Mouse (Mus musculus): ENCODE measurements around the gene Chrdl2. TPM values are rescaled to one million over a fixed set of nuclear protein-coding genes. Genes with fewer than 3 reads are reported as not detected.

Chrdl2 gene
- polyA plus RNA-seq, 1 experiment from 2014 or later = 0.11 TPM

DNA sequence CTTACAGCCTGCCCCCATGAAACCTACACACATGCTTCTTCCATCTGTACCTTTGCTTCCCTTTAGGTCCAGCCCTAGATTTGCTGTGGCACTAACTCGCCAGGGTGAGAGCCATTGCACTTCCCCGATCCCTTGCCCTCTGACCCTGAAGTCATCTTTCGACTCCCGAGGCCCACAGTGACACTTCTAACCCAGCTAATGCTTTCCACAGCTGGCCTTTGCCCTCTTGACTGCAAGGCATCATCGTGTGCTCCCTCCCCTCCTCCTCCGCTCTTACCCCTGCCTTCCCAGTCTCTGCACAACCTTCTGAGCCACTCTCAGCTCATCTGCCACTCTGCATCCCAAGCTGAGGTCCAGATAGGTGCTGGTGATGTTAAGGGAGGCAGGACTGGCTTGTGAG, 6.5 kb downstream of the Chrdl2 start:
- H3K4me3 ChIP-seq = no peak overlapping the region
- H3K4me2 ChIP-seq = no peak overlapping the region
- H3K4me1 ChIP-seq (replicated peaks) = peaks cover 3% of the 10 kb centered on the region; the same call in 1 of the 2 replicates
- ATAC-seq (ENCODE audit: insufficient number of reproducible peaks, low FRiP score) = no peak
- WGBS = 47% methylated on average over 6 of the region's 6 CpGs
- no peaks in the 10 kb centered on the region for H3K9me3 ChIP-seq (replicated peaks)
- H3K9ac ChIP-seq = no peak overlapping the region
- H3K27me3 ChIP-seq (replicated peaks) = peaks cover 30% of the 10 kb centered on the region
- H3K36me3 ChIP-seq = no peaks in the 10 kb centered on the region
- H3K27ac ChIP-seq (ENCODE audit: poor library complexity, severe bottlenecking) = no peak overlapping the region

DNA sequence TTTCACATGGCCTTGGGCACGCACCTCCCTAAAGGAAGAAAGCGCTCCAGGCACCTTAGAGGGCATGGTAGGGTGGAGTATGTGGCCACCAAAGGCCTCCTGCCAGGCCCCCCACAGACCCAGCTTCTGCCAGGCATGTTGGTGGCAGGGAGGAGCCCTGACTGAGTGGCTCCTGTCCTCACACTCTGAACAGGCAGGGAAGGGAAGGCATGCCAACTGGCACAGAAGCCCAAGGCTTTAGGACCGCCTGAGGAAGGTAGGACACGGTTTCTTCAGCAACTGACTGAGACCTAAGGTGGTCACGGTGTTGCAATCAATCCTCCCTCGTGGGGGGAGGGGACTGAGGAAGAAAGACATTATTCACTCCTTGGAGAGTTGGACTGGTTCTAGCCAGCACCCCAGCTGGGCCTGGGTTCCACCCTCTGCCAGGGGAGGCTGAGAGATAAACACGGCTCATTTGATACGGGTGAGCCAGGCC, 8.2 kb downstream of the Chrdl2 start:
- Histone ChIP-seq H3K4me3 (no peak overlapping the region), H3K9me3 (replicated peaks) (no peaks in the 10 kb centered on the region), H3K4me1 (replicated peaks) (peaks cover 3% of the 10 kb centered on the region; the same call in 1 of the 2 replicates), H3K36me3 (no peaks in the 10 kb centered on the region), H3K27me3 (replicated peaks) (peaks cover 13% of the 10 kb centered on the region), H3K27ac (ENCODE audit: poor library complexity, severe bottlenecking) (no peak overlapping the region), H3K4me2 (no peak overlapping the region), H3K9ac (no peak overlapping the region)
- no peak; the same call in 1 of the 2 replicates for ATAC-seq (ENCODE audit: insufficient number of reproducible peaks, low FRiP score)
- WGBS = 67% methylated on average over 8 of the region's 8 CpGs

DNA sequence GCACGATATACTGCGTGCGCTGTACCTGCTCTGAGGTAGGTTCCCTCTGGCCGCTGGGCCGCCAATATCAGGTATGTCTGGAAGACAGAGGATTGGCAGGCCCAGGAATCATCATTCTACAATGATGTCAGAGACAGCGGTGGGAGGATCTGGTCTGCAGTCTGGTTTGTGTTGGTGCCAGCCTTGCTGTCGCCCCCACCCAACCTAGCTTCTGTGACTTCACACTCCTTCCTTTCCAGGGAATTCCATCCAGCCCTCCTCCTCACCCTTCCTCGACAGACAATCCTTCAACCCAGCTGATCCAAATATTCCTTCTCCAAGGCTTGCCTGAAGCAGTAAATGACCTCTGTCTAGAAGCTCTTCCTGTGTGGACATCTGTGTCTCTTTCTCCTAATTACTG, 11.1 kb downstream of the Chrdl2 start:
- no peak overlapping the region for H3K27ac ChIP-seq (ENCODE audit: poor library complexity, severe bottlenecking)
- H3K9ac ChIP-seq = no peak overlapping the region
- H3K27me3 ChIP-seq (replicated peaks) = 0 out of 2 replicates have a peak, but pooled peaks cover 6% of the 10 kb centered on the region
- no peaks in the 10 kb centered on the region for H3K9me3 ChIP-seq (replicated peaks)
- ATAC-seq (ENCODE audit: insufficient number of reproducible peaks, low FRiP score) = no peak
- 79% methylated on average over 8 of the region's 8 CpGs for WGBS
- no peak overlapping the region for H3K4me3 ChIP-seq
- H3K4me2 ChIP-seq = no peak overlapping the region
- H3K36me3 ChIP-seq = no peaks in the 10 kb centered on the region
- H3K4me1 ChIP-seq (replicated peaks) = peaks cover 3% of the 10 kb centered on the region; the same call in 1 of the 2 replicates

DNA sequence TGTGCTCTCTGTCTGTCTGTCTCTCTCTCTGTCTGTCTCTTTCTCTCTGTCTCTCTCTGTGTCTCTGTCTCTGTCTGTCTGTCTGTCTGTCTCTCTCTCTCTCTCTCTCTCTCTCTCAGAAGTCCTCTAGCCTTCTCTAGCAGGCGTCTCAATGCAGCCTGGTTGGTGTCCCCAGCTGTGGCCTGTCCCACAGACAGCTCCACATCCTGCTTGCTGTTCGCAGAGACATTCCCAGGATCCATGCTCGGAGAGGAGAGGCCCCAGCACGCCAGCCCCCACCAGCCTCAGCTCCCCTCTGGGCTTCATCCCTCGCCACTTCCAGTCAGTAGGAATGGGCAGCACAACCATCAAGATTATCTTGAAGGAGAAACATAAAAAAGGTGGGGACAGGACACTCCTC, 21.4 kb downstream of the Chrdl2 start:
- Histone ChIP-seq H3K4me1 (replicated peaks) (no peaks in the 10 kb centered on the region), H3K4me2 (no peak overlapping the region), H3K4me3 (no peak overlapping the region), H3K9me3 (replicated peaks) (no peaks in the 10 kb centered on the region; the same call in 1 of the 2 replicates), H3K36me3 (no peaks in the 10 kb centered on the region), H3K27me3 (replicated peaks) (peaks cover 3% of the 10 kb centered on the region; the same call in 1 of the 2 replicates), H3K9ac (no peak overlapping the region), H3K27ac (ENCODE audit: poor library complexity, severe bottlenecking) (no peak overlapping the region)
- 46% methylated on average over 5 of the region's 5 CpGs for WGBS
- no peak for ATAC-seq (ENCODE audit: insufficient number of reproducible peaks, low FRiP score)

DNA sequence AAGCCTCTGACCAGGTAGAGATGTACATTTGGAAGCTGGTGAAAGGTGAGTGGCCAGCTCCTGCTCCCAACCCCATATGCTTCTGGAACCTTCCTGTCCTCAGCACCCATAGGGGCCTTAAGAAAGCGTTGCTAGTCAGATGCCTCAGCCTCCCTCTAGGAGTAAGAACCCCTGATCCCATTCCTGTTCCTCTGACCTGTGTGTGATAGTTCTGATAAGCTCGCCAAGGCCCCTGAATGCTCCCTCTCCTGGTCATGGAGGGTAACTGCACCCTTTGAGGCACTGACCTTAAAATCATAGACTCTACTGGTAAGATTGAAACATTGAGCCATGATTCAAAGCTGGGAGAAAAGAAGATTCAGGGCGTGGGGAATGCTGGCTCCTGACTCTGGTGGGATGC, 23.3 kb downstream of the Chrdl2 start:
- ATAC-seq (ENCODE audit: insufficient number of reproducible peaks, low FRiP score) = no peak
- Histone ChIP-seq H3K27me3 (replicated peaks) (peaks cover 3% of the 10 kb centered on the region; the same call in 1 of the 2 replicates), H3K36me3 (no peaks in the 10 kb centered on the region), H3K9me3 (replicated peaks) (no peaks in the 10 kb centered on the region), H3K4me1 (replicated peaks) (no peaks in the 10 kb centered on the region), H3K4me2 (no peak overlapping the region), H3K27ac (ENCODE audit: poor library complexity, severe bottlenecking) (no peak overlapping the region), H3K9ac (no peak overlapping the region), H3K4me3 (no peak overlapping the region)
- WGBS = 35% methylated on average over 3 of the region's 3 CpGs

DNA sequence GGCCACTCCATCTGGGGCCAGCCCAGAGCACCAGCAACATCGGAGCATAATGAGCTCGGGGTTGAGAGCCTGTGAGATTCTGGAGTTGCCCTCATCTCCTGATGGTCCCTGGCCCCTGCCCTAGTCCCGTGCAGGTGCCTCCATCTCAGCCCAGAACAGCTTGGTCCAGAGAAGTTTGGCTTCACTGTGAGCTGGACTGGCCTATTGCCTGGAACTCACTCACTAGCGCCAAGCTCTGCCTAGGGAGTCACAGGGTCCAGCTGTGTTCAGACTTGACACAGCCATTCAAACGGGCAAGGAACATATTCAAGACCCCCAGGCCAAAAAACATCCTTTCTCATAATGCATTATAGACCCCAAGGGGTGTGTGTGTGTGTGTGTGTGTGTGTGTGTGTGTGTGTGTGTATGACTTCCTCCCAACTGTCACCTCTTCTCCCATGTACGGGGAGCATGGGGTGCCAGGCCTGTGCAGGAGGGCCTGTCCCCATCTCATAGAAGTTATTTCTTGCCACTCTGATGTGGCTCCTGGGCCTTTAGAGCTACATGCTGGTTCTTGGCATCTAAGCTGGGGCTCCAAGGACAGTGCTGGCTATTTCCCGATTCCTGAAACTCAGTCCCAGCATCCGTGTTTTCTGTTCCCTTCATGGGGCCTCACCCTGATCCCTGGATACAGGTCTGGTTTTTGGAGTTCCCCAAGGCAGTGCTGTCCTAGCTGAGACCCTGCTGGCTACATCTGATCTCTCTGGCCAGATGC, 25.2 kb downstream of the Chrdl2 start:
- Histone ChIP-seq H3K36me3 (no peaks in the 10 kb centered on the region), H3K4me3 (no peak overlapping the region), H3K4me1 (replicated peaks) (peaks cover 5% of the 10 kb centered on the region), H3K9me3 (replicated peaks) (no peaks in the 10 kb centered on the region), H3K9ac (no peak overlapping the region), H3K4me2 (no peak overlapping the region), H3K27ac (ENCODE audit: poor library complexity, severe bottlenecking) (no peak overlapping the region), H3K27me3 (replicated peaks) (peaks cover 3% of the 10 kb centered on the region; the same call in 1 of the 2 replicates)
- 81% methylated on average over 8 of the region's 8 CpGs for WGBS
- no peak for ATAC-seq (ENCODE audit: insufficient number of reproducible peaks, low FRiP score)

DNA sequence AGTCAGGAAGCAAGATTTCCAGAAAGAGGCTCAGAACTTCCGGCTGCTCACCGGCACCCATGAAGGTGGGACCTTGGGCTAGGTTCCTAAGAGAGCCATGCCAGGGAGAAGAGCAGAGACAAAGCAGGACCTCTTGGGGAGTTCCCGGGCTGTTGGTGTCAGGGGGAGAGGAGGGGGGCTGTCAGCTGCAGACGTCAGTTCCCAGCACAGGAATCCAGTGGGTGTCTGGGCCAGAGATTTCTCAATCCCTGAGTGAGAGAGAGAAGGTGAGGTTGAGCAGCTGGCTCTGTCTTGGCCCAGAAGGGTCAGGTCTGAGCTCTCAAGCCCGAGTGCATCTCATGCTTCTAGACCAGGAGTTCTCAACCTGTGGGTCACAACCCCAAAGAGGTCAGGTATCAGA, 27.7 kb downstream of the Chrdl2 start:
- H3K27me3 ChIP-seq (replicated peaks) = no peaks in the 10 kb centered on the region; the same call in 1 of the 2 replicates
- no peak overlapping the region for H3K4me3 ChIP-seq
- no peaks in the 10 kb centered on the region for H3K36me3 ChIP-seq
- WGBS = 47% methylated on average over 5 of the region's 5 CpGs
- peaks cover 5% of the 10 kb centered on the region for H3K4me1 ChIP-seq (replicated peaks)
- H3K27ac ChIP-seq (ENCODE audit: poor library complexity, severe bottlenecking) = no peak overlapping the region
- no peak overlapping the region for H3K4me2 ChIP-seq
- peaks cover 4% of the 10 kb centered on the region; the same call in 1 of the 2 replicates for H3K9me3 ChIP-seq (replicated peaks)
- no peak overlapping the region for H3K9ac ChIP-seq
- ATAC-seq (ENCODE audit: insufficient number of reproducible peaks, low FRiP score) = no peak

DNA sequence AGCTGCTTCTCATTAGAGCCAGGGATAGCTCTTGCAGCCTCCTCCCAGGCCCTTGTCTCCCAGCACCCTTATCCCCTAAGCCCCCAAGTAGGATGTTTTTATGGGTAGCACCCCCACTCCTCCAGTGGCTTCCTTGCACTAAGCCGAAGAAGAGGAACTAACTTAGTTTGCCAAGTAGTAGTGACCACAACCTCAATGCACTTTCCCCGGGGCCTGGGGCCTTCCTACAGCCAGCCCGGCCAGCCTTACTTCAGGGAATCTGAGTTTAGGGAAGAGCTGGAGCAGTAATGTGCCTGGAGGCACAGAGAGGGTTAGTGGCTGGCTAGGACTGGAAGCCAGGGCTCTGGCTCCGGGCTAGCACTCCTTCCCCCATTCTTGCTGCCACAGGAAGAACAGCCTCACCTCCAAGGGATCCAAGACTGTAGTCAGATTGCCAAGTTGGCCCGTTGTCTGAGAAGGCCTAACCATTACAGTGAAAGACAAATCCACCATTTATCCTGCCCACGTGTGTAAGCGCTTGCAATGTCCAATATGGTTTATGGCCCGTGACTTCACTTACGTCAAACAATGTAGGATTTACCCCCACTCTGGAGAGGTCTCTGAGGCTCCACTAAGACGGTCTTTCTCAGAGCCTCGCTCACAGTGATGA, 29.0 kb downstream of the Chrdl2 start:
- H3K27me3 ChIP-seq (replicated peaks) = no peaks in the 10 kb centered on the region; the same call in 1 of the 2 replicates
- WGBS = 76% methylated on average over 11 of the region's 11 CpGs
- no peak overlapping the region for H3K9ac ChIP-seq
- H3K36me3 ChIP-seq = no peaks in the 10 kb centered on the region
- H3K4me2 ChIP-seq = no peak overlapping the region
- H3K9me3 ChIP-seq (replicated peaks) = peaks cover 4% of the 10 kb centered on the region; the same call in 1 of the 2 replicates
- no peak overlapping the region for H3K4me3 ChIP-seq
- peaks cover 5% of the 10 kb centered on the region for H3K4me1 ChIP-seq (replicated peaks)
- no peak for ATAC-seq (ENCODE audit: insufficient number of reproducible peaks, low FRiP score)
- H3K27ac ChIP-seq (ENCODE audit: poor library complexity, severe bottlenecking) = no peak overlapping the region

DNA sequence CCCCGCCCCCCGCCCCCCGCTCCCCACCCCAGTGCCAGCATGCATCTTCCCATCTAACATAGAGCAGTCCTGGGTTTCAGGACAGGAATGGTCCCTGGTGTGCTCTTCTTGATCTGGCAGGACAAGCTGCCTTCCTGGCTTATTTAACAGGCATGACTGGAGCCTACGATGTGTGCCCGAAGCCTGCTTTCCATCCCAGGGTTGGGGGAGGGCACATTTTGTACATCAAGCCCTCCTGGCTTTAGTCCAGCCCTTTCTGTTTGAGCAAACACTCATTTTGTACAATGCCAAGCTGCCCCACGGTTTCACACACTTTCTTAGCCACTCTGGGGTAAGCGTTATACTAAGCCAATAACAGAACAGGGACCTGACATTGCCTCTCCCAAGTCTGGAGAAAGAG, 30.1 kb downstream of the Chrdl2 start:
- Histone ChIP-seq H3K4me3 (no peak overlapping the region), H3K4me1 (replicated peaks) (peaks cover 5% of the 10 kb centered on the region), H3K9me3 (replicated peaks) (peaks cover 4% of the 10 kb centered on the region; the same call in 1 of the 2 replicates), H3K27me3 (replicated peaks) (no peaks in the 10 kb centered on the region; the same call in 1 of the 2 replicates), H3K9ac (no peak overlapping the region), H3K36me3 (no peaks in the 10 kb centered on the region), H3K27ac (ENCODE audit: poor library complexity, severe bottlenecking) (no peak overlapping the region), H3K4me2 (no peak overlapping the region)
- no peak for ATAC-seq (ENCODE audit: insufficient number of reproducible peaks, low FRiP score)
- 80% methylated on average over 7 of the region's 7 CpGs for WGBS

DNA sequence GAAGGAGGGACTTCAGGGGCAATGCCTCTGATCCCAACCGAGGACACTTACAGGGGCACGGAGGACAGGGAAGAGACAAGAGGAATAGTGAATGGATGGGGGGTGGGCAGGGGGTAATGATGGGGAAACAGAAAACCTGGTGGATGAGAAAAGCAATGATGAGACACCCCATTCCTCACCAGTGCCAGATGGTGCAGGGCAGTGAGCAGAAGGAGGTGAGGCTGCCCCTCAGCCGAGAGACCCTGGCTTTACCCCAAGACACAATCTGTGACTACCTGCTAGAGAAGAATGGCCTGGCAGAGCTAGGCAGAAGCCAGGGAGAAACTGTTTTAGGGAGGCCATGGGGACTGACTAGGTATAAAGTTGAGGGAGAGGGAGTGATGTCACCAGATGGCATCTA, 30.5 kb downstream of the Chrdl2 start:
- Histone ChIP-seq H3K27ac (ENCODE audit: poor library complexity, severe bottlenecking) (no peak overlapping the region), H3K9ac (no peak overlapping the region), H3K27me3 (replicated peaks) (peaks cover 2% of the 10 kb centered on the region), H3K4me1 (replicated peaks) (peaks cover 5% of the 10 kb centered on the region), H3K4me3 (no peak overlapping the region), H3K9me3 (replicated peaks) (peaks cover 4% of the 10 kb centered on the region; the same call in 1 of the 2 replicates), H3K36me3 (no peaks in the 10 kb centered on the region), H3K4me2 (no peak overlapping the region)
- no peak for ATAC-seq (ENCODE audit: insufficient number of reproducible peaks, low FRiP score)
- 73% methylated on average over 3 of the region's 3 CpGs for WGBS

DNA sequence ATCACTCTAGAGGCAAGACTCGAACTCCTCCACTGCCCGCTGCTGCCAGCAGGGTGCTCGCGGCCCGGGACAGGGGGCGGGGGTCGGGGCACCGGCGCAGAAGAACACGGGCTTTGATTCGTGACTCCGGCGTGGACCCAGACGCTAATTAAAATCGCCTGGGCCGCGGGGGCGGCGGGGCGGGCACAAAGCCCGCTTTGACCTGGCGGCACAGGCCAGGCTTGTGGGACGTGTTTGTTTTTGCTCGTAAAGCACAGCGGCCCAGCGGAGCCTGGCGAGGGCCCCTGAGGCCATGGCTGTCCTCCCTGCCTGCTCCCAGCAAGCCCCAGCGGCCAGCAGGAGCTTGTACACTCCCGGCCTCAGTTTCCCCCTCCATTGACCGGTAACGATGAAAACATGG, 36.1 kb downstream of the Chrdl2 start:
- peak overlapping the region; percentile 47; the same call in 1 of the 2 replicates for H3K9ac ChIP-seq
- H3K4me2 ChIP-seq = peak overlapping the region; percentile 54
- H3K4me3 ChIP-seq = peak overlapping the region; percentile 19
- peaks cover 4% of the 10 kb centered on the region; the same call in 1 of the 2 replicates for H3K9me3 ChIP-seq (replicated peaks)
- H3K27me3 ChIP-seq (replicated peaks) = peaks cover 27% of the 10 kb centered on the region
- no peak overlapping the region for H3K27ac ChIP-seq (ENCODE audit: poor library complexity, severe bottlenecking)
- H3K36me3 ChIP-seq = no peaks in the 10 kb centered on the region
- WGBS = 11% methylated on average over 31 of the region's 31 CpGs
- H3K4me1 ChIP-seq (replicated peaks) = peaks cover 10% of the 10 kb centered on the region
- ATAC-seq (ENCODE audit: insufficient number of reproducible peaks, low FRiP score) = no peak

All from heart, embryonic 12.5 days (tissue).